Mouse (Mus musculus) right cerebral cortex, postnatal 10 days (tissue): ENCODE data around the gene Tmem233.

Experiments used
- DNase-seq, 2 experiments: peaks; one replicate each; pipeline ENCODE4 v3.0.0; 2021; ENCODE audit warnings: low spot score in 2 of 2

Tmem233 gene

GRCm38 (mm10) chr5:116004271-116004670 is 78.8 kb downstream of the Tmem233 start:
- no peak for DNase-seq

- DNase-seq: no peak
Observed at GRCm38 (mm10) chr5:116003825-116004224, 79.2 kb downstream of the Tmem233 start.

- no peak for DNase-seq
Observed at GRCm38 (mm10) chr5:116003154-116003553, 79.9 kb downstream of the Tmem233 start.

GRCm38 (mm10) chr5:115997376-115997775 is 85.7 kb downstream of the Tmem233 start:
- no peak for DNase-seq

GRCm38 (mm10) chr5:115994101-115994500 is 88.9 kb downstream of the Tmem233 start:
- no peak for DNase-seq

GRCm38 (mm10) chr5:115991717-115992116 is 91.3 kb downstream of the Tmem233 start:
- no peak for DNase-seq
